Mouse (Mus musculus) liver, embryonic 16.5 days (tissue): ENCODE data around the gene Hdac4. TPM values are rescaled to one million over a fixed set of nuclear protein-coding genes. Genes with fewer than 3 reads are reported as not detected.

Experiments
- ATAC-seq: fragments of 200-750 bp; cut with Nextera tagmentation; 2 replicates; pipeline ENCODE4 v1.8.0; 2017; ENCODE audit warnings: low read depth, mild to moderate bottlenecking, moderate number of reproducible peaks, moderate library complexity
- H3K27ac ChIP-seq: fragments of 300-500 bp; sonication (generic); 2 replicates; pipeline ENCODE4 v1.5.1; 2014; ENCODE audit warnings: mild to moderate bottlenecking, low read length
- H3K27me3 ChIP-seq: fragments of 300-500 bp; sonication (generic); 2 replicates; pipeline ENCODE4 v1.6.1; 2014; ENCODE audit warnings: low read depth, low read length, mixed read lengths; ENCODE audit not compliant: control insufficient read depth, insufficient read depth
- H3K36me3 ChIP-seq: fragments of 300-500 bp; sonication (generic); 2 replicates; pipeline ENCODE4 v1.6.1; 2014; ENCODE audit warnings: mild to moderate bottlenecking; ENCODE audit not compliant: control insufficient read depth, insufficient read depth
- H3K4me1 ChIP-seq: fragments of 300-500 bp; sonication (generic); 2 replicates; pipeline ENCODE4 v1.6.1; 2014; ENCODE audit warnings: low read depth, low read length, mixed read lengths; ENCODE audit not compliant: control insufficient read depth
- H3K4me2 ChIP-seq: fragments of 300-500 bp; sonication (generic); 2 replicates; pipeline ENCODE4 v1.6.1; 2014; ENCODE audit warnings: low read depth, low read length, mixed read lengths
- H3K4me3 ChIP-seq: fragments of 300-500 bp; sonication (generic); 2 replicates; pipeline ENCODE4 v1.5.1; 2014; ENCODE audit warnings: low read depth, mild to moderate bottlenecking, low read length
- H3K9ac ChIP-seq: fragments of 300-500 bp; sonication (generic); 2 replicates; pipeline ENCODE4 v1.6.1; 2014; ENCODE audit warnings: low read depth, low read length
- H3K9me3 ChIP-seq: fragments of 300-500 bp; sonication (generic); replicated peaks from 2 replicates; pipeline ENCODE4 v1.6.1; 2016; ENCODE audit warnings: low read length; ENCODE audit not compliant: control insufficient read depth
- WGBS: fragments of 180-500 bp; shearing (Covaris S2); extraction: QIAGEN DNeasy Blood & Tissue Kit; methylation state at CpG from one replicate; pipeline ENCODE4 v1.1.7; 2014; ENCODE audit not compliant: insufficient replicate concordance; 5-methylcytosine and 5-hydroxymethylcytosine counted together
- polyA plus RNA-seq: library from polyadenylated mRNA; unstranded; fragments of >200 nt; fragmentation: Nextera tagmentation; extraction: Ambion mirVana; gene quantifications from 2 replicates; pipeline ENCODE4 v1.2.1, GENCODE M21; 2015

Hdac4 gene
- polyA plus RNA-seq, 1 experiment from 2014 or later = 3.3 TPM

GRCm38 (mm10) chr1:91941094-91941493 lies 254.4 kb downstream of the Hdac4 start:
- Histone ChIP-seq H3K9me3 (no peaks in the 10 kb centered on the region), H3K27ac (no peak overlapping the region), H3K4me2 (no peak overlapping the region), H3K9ac (no peak overlapping the region), H3K4me1 (no peaks in the 10 kb centered on the region), H3K27me3 (no peaks in the 10 kb centered on the region), H3K4me3 (no peak overlapping the region), H3K36me3 (no peaks in the 10 kb centered on the region)
- no peak for ATAC-seq
- WGBS = 79% methylated on average over 1 of the region's 1 CpGs

- WGBS = 79% methylated on average over 3 of the region's 3 CpGs
- Histone ChIP-seq H3K9ac (no peak overlapping the region), H3K36me3 (no peaks in the 10 kb centered on the region), H3K4me1 (no peaks in the 10 kb centered on the region), H3K4me3 (no peak overlapping the region), H3K27me3 (no peaks in the 10 kb centered on the region), H3K27ac (no peak overlapping the region), H3K4me2 (no peak overlapping the region), H3K9me3 (no peaks in the 10 kb centered on the region)
- ATAC-seq = no peak
These were observed 260.3 kb downstream of the Hdac4 start for GRCm38 (mm10) chr1:91935171-91935570.

- H3K4me3 ChIP-seq = no peak overlapping the region
- no peak for ATAC-seq
- H3K4me2 ChIP-seq = no peak overlapping the region
- no peaks in the 10 kb centered on the region for H3K4me1 ChIP-seq
- H3K9ac ChIP-seq = no peak overlapping the region
- no peak overlapping the region for H3K27ac ChIP-seq
- H3K9me3 ChIP-seq = no peaks in the 10 kb centered on the region
- no peaks in the 10 kb centered on the region for H3K27me3 ChIP-seq
- 81% methylated on average over 8 of the region's 8 CpGs for WGBS
- H3K36me3 ChIP-seq = no peaks in the 10 kb centered on the region
These were observed 261.8 kb downstream of the Hdac4 start for GRCm38 (mm10) chr1:91933681-91934080.

- no peaks in the 10 kb centered on the region for H3K27me3 ChIP-seq
- WGBS = 85% methylated on average over 12 of the region's 12 CpGs
- no peaks in the 10 kb centered on the region for H3K36me3 ChIP-seq
- no peaks in the 10 kb centered on the region for H3K9me3 ChIP-seq
- no peak overlapping the region for H3K9ac ChIP-seq
- H3K4me1 ChIP-seq = no peaks in the 10 kb centered on the region
- H3K4me3 ChIP-seq = no peak overlapping the region
- no peak overlapping the region for H3K4me2 ChIP-seq
- H3K27ac ChIP-seq = no peak overlapping the region
- no peak for ATAC-seq
These were observed 263.3 kb downstream of the Hdac4 start for GRCm38 (mm10) chr1:91932221-91932620.

GRCm38 (mm10) chr1:91931786-91932185 lies 263.7 kb downstream of the Hdac4 start:
- WGBS = 68% methylated on average over 3 of the region's 3 CpGs

GRCm38 (mm10) chr1:91931196-91931595 lies 264.3 kb downstream of the Hdac4 start:
- WGBS = 79% methylated on average over 10 of the region's 10 CpGs
- H3K27me3 ChIP-seq = no peaks in the 10 kb centered on the region
- no peaks in the 10 kb centered on the region for H3K4me1 ChIP-seq
- H3K36me3 ChIP-seq = no peaks in the 10 kb centered on the region
- no peaks in the 10 kb centered on the region for H3K9me3 ChIP-seq
- no peak overlapping the region for H3K27ac ChIP-seq
- H3K4me3 ChIP-seq = no peak overlapping the region
- no peak overlapping the region for H3K4me2 ChIP-seq
- H3K9ac ChIP-seq = no peak overlapping the region
- ATAC-seq = no peak

More at GRCm38 (mm10) chr1:91931786-91932185, 263.7 kb downstream of the Hdac4 start:
- Histone ChIP-seq H3K9me3 (no peaks in the 10 kb centered on the region), H3K4me1 (no peaks in the 10 kb centered on the region), H3K36me3 (no peaks in the 10 kb centered on the region), H3K4me3 (no peak overlapping the region), H3K27me3 (no peaks in the 10 kb centered on the region), H3K9ac (no peak overlapping the region), H3K4me2 (no peak overlapping the region), H3K27ac (no peak overlapping the region)
- no peak for ATAC-seq

- Histone ChIP-seq H3K4me1 (no peaks in the 10 kb centered on the region), H3K4me3 (no peak overlapping the region)
These were observed 266.4 kb downstream of the Hdac4 start for GRCm38 (mm10) chr1:91929051-91929450.

GRCm38 (mm10) chr1:91927536-91928315 lies 267.8 kb downstream of the Hdac4 start:
- H3K4me3 ChIP-seq = no peak overlapping the region
- H3K4me1 ChIP-seq = no peaks in the 10 kb centered on the region
- H3K27ac ChIP-seq = no peak overlapping the region
- H3K4me2 ChIP-seq = no peak overlapping the region
- no peaks in the 10 kb centered on the region for H3K36me3 ChIP-seq
- H3K27me3 ChIP-seq = no peaks in the 10 kb centered on the region
- H3K9ac ChIP-seq = no peak overlapping the region
- no peaks in the 10 kb centered on the region for H3K9me3 ChIP-seq
- no peak for ATAC-seq
- WGBS = 70% methylated on average over 10 of the region's 10 CpGs

More at GRCm38 (mm10) chr1:91929051-91929450, 266.4 kb downstream of the Hdac4 start:
- Histone ChIP-seq H3K4me2 (no peak overlapping the region), H3K9ac (no peak overlapping the region), H3K27ac (no peak overlapping the region), H3K9me3 (no peaks in the 10 kb centered on the region), H3K27me3 (no peaks in the 10 kb centered on the region), H3K36me3 (no peaks in the 10 kb centered on the region)
- ATAC-seq = no peak
- WGBS = 79% methylated on average over 13 of the region's 13 CpGs

- Histone ChIP-seq H3K4me3 (no peak overlapping the region), H3K27ac (no peak overlapping the region), H3K4me2 (no peak overlapping the region), H3K9ac (no peak overlapping the region), H3K36me3 (no peaks in the 10 kb centered on the region), H3K4me1 (no peaks in the 10 kb centered on the region), H3K27me3 (no peaks in the 10 kb centered on the region), H3K9me3 (no peaks in the 10 kb centered on the region)
- ATAC-seq = no peak
- 74% methylated on average over 9 of the region's 9 CpGs for WGBS
These were observed 271.9 kb downstream of the Hdac4 start for GRCm38 (mm10) chr1:91923567-91923966.
